Mouse (Mus musculus): ENCODE data around the gene Fam71f1. TPM values are rescaled to one million over a fixed set of nuclear protein-coding genes. Genes with fewer than 3 reads are reported as not detected.

Gene Fam71f1
- polyA plus RNA-seq, 1 experiment from 2014 or later = 0.10 TPM

DNA sequence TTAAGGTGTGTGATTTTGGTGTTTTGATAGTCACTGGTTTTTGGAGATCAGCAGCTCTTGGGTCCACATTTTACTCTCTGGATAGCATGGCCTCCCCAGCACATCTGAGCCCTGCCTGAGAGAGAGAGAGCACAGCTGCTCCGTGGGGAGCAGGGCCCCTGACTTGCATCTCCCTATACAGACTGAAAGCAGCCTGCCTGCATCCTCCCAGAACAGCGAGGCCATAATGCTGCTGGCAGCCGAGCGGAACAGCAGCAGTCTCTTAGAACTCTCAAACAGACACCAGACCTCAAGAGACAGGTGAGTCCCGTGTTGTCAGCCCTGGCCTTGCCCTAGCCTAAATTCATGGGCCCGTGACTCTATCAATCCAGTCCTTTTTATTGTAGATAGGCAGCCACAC, 31.5 kb upstream of the Fam71f1 start:
- Histone ChIP-seq H3K36me3 (ENCODE audit: control insufficient read depth, insufficient read depth, low read length) (no peaks in the 10 kb centered on the region), H3K9ac (ENCODE audit: low read depth, low read length) (no peak overlapping the region), H3K9me3 (replicated peaks; ENCODE audit: control insufficient read depth, low read length) (no peaks in the 10 kb centered on the region), H3K4me3 (ENCODE audit: low read depth, low read length) (no peak overlapping the region), H3K27ac (ENCODE audit: low read depth, low read length) (no peak overlapping the region), H3K27me3 (ENCODE audit: control insufficient read depth, insufficient read depth, low read length) (no peaks in the 10 kb centered on the region), H3K4me2 (no peak overlapping the region), H3K4me1 (ENCODE audit: control insufficient read depth, insufficient read depth, low read length) (no peaks in the 10 kb centered on the region)
- no peak for ATAC-seq (replicated peaks; ENCODE audit: insufficient number of reproducible peaks, low FRiP score, low TSS enrichment)
- WGBS (ENCODE audit: insufficient replicate concordance) = 43% methylated on average over 6 of the region's 6 CpGs

GRCm38 (mm10) chr6:29287944-29288343, 31.0 kb upstream of the Fam71f1 start:
- no peak overlapping the region for H3K4me3 ChIP-seq (ENCODE audit: low read depth, low read length)
- 67% methylated on average over 5 of the region's 5 CpGs for WGBS (ENCODE audit: insufficient replicate concordance)
- no peak overlapping the region for H3K4me2 ChIP-seq
- H3K4me1 ChIP-seq (ENCODE audit: control insufficient read depth, insufficient read depth, low read length) = no peaks in the 10 kb centered on the region
- no peak overlapping the region for H3K27ac ChIP-seq (ENCODE audit: low read depth, low read length)
- no peak for ATAC-seq (replicated peaks; ENCODE audit: insufficient number of reproducible peaks, low FRiP score, low TSS enrichment)
- no peak overlapping the region for H3K9ac ChIP-seq (ENCODE audit: low read depth, low read length)
- H3K27me3 ChIP-seq (ENCODE audit: control insufficient read depth, insufficient read depth, low read length) = no peaks in the 10 kb centered on the region
- no peaks in the 10 kb centered on the region for H3K9me3 ChIP-seq (replicated peaks; ENCODE audit: control insufficient read depth, low read length)
- no peaks in the 10 kb centered on the region for H3K36me3 ChIP-seq (ENCODE audit: control insufficient read depth, insufficient read depth, low read length)

DNA sequence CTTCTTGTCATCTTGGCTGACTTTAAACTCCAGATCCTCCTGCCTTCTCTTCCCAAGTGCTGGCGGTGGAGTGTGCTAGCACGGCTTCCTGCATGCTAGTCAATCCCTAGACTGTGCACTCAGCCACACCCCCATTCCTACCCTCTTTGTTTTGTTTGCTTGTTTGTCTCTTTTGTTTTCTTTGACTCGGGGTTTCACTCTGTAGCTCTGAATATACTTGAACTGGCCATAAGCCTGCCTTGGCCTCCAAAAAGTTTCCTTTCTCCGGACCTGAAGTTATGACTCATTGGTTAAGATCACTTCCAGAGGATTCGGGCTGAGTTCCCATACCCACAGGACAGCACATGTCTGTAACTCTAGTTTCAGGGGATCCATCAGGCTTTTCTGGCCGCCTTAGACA, 30.3 kb upstream of the Fam71f1 start:
- no peak overlapping the region for H3K9ac ChIP-seq (ENCODE audit: low read depth, low read length)
- H3K4me3 ChIP-seq (ENCODE audit: low read depth, low read length) = no peak overlapping the region
- no peaks in the 10 kb centered on the region for H3K4me1 ChIP-seq (ENCODE audit: control insufficient read depth, insufficient read depth, low read length)
- 53% methylated on average over 6 of the region's 6 CpGs for WGBS (ENCODE audit: insufficient replicate concordance)
- H3K27me3 ChIP-seq (ENCODE audit: control insufficient read depth, insufficient read depth, low read length) = no peaks in the 10 kb centered on the region
- H3K4me2 ChIP-seq = no peak overlapping the region
- no peaks in the 10 kb centered on the region for H3K36me3 ChIP-seq (ENCODE audit: control insufficient read depth, insufficient read depth, low read length)
- H3K27ac ChIP-seq (ENCODE audit: low read depth, low read length) = no peak overlapping the region
- H3K9me3 ChIP-seq (replicated peaks; ENCODE audit: control insufficient read depth, low read length) = no peaks in the 10 kb centered on the region
- no peak for ATAC-seq (replicated peaks; ENCODE audit: insufficient number of reproducible peaks, low FRiP score, low TSS enrichment)

GRCm38 (mm10) chr6:29299112-29299511, 19.8 kb upstream of the Fam71f1 start:
- 59% methylated on average over 2 of the region's 2 CpGs for WGBS (ENCODE audit: insufficient replicate concordance)
- H3K9ac ChIP-seq (ENCODE audit: low read depth, low read length) = no peak overlapping the region
- no peak overlapping the region for H3K27ac ChIP-seq (ENCODE audit: low read depth, low read length)
- H3K9me3 ChIP-seq (replicated peaks; ENCODE audit: control insufficient read depth, low read length) = 0 out of 2 replicates have a peak, but pooled peaks cover 2% of the 10 kb centered on the region
- no peak overlapping the region for H3K4me2 ChIP-seq
- H3K36me3 ChIP-seq (ENCODE audit: control insufficient read depth, insufficient read depth, low read length) = no peaks in the 10 kb centered on the region
- no peaks in the 10 kb centered on the region for H3K4me1 ChIP-seq (ENCODE audit: control insufficient read depth, insufficient read depth, low read length)
- no peak for ATAC-seq (replicated peaks; ENCODE audit: insufficient number of reproducible peaks, low FRiP score, low TSS enrichment)
- H3K27me3 ChIP-seq (ENCODE audit: control insufficient read depth, insufficient read depth, low read length) = no peaks in the 10 kb centered on the region
- H3K4me3 ChIP-seq (ENCODE audit: low read depth, low read length) = no peak overlapping the region

- Histone ChIP-seq H3K27me3 (ENCODE audit: control insufficient read depth, insufficient read depth, low read length) (no peaks in the 10 kb centered on the region), H3K9ac (ENCODE audit: low read depth, low read length) (no peak overlapping the region), H3K4me3 (ENCODE audit: low read depth, low read length) (no peak overlapping the region), H3K36me3 (ENCODE audit: control insufficient read depth, insufficient read depth, low read length) (no peaks in the 10 kb centered on the region), H3K4me1 (ENCODE audit: control insufficient read depth, insufficient read depth, low read length) (no peaks in the 10 kb centered on the region), H3K27ac (ENCODE audit: low read depth, low read length) (no peak overlapping the region), H3K4me2 (no peak overlapping the region), H3K9me3 (replicated peaks; ENCODE audit: control insufficient read depth, low read length) (0 out of 2 replicates have a peak, but pooled peaks cover 2% of the 10 kb centered on the region)
- ATAC-seq (replicated peaks; ENCODE audit: insufficient number of reproducible peaks, low FRiP score, low TSS enrichment) = no peak
These were observed 15.7 kb upstream of the Fam71f1 start for GRCm38 (mm10) chr6:29303251-29303650.

- Histone ChIP-seq H3K4me1 (ENCODE audit: control insufficient read depth, insufficient read depth, low read length) (no peaks in the 10 kb centered on the region), H3K27ac (ENCODE audit: low read depth, low read length) (no peak overlapping the region), H3K9ac (ENCODE audit: low read depth, low read length) (no peak overlapping the region), H3K36me3 (ENCODE audit: control insufficient read depth, insufficient read depth, low read length) (no peaks in the 10 kb centered on the region), H3K4me3 (ENCODE audit: low read depth, low read length) (no peak overlapping the region), H3K27me3 (ENCODE audit: control insufficient read depth, insufficient read depth, low read length) (no peaks in the 10 kb centered on the region), H3K9me3 (replicated peaks; ENCODE audit: control insufficient read depth, low read length) (0 out of 2 replicates have a peak, but pooled peaks cover 2% of the 10 kb centered on the region), H3K4me2 (no peak overlapping the region)
- WGBS (ENCODE audit: insufficient replicate concordance) = 47% methylated on average over 5 of the region's 5 CpGs
- no peak for ATAC-seq (replicated peaks; ENCODE audit: insufficient number of reproducible peaks, low FRiP score, low TSS enrichment)
These were observed 15.2 kb upstream of the Fam71f1 start for GRCm38 (mm10) chr6:29303726-29304125.

DNA sequence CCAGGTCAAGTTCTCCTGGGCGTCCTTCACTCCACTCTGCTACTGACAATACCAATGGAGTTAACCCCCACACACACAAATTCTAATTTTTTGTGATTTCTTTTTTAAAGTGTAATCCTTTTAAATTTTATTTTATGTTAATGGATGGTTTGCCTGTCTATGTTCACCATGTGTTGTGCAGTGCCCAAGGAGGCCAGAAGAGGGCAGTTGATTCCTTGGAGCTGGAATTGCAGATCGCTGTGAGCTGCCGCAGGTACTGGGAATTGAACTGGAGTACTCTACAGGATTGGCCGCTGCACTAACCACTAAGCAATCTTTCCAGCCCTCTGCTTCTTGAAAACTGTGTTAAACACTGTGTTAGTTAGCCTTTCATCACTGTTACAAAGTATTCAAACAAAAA, 13.5 kb upstream of the Fam71f1 start:
- no peak for ATAC-seq (replicated peaks; ENCODE audit: insufficient number of reproducible peaks, low FRiP score, low TSS enrichment)
- no peaks in the 10 kb centered on the region for H3K4me1 ChIP-seq (ENCODE audit: control insufficient read depth, insufficient read depth, low read length)

DNA sequence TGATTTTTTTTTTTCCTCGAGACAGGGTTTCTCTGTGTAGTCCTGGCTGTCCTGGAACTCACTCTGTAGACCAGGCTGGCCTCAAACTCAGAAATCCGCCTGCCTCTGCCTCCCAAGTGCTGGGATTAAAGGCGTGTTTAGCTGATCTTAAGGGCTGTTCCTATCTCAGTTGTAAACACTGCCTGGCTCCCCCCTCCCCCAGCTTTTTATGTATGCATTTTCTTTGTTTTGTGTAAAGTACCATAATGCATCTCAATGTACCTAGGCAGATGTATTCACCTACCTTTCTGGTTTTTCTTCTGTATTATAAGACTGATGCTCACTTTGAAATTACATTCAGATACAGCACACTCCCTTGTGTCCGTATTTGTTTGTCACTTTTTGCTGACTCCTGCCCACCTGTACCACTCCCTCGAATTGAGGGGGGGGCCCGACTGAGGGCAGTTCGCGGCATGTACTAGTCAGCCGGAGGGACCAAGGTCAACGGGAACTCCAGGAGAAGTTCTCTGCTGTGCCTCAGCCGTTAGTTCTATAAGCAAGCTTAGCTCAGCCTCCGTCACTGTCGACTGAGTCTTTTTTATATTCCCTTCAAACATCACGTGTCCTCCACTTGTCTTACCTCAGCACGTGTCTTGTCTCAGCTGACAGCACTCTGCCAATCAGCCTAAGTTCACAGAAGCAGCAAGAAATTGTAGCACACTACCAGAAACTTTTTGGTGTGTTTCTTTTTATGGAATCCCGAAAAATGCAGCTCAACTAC, 9.9 kb upstream of the Fam71f1 start:
- no peak overlapping the region for H3K4me3 ChIP-seq (ENCODE audit: low read depth, low read length)

More for the DNA sequence above, 13.5 kb upstream of the Fam71f1 start:
- Histone ChIP-seq H3K9me3 (replicated peaks; ENCODE audit: control insufficient read depth, low read length) (no peaks in the 10 kb centered on the region), H3K36me3 (ENCODE audit: control insufficient read depth, insufficient read depth, low read length) (no peaks in the 10 kb centered on the region), H3K9ac (ENCODE audit: low read depth, low read length) (no peak overlapping the region), H3K27ac (ENCODE audit: low read depth, low read length) (no peak overlapping the region), H3K4me2 (no peak overlapping the region), H3K4me3 (ENCODE audit: low read depth, low read length) (no peak overlapping the region), H3K27me3 (ENCODE audit: control insufficient read depth, insufficient read depth, low read length) (no peaks in the 10 kb centered on the region)
- WGBS (ENCODE audit: insufficient replicate concordance) = 87% methylated on average over 4 of the region's 4 CpGs

GRCm38 (mm10) chr6:29313690-29314202, 5.2 kb upstream of the Fam71f1 start:
- no peak for ATAC-seq (replicated peaks; ENCODE audit: insufficient number of reproducible peaks, low FRiP score, low TSS enrichment)
- WGBS (ENCODE audit: insufficient replicate concordance) = 67% methylated on average over 14 of the region's 14 CpGs

More for the DNA sequence above, 9.9 kb upstream of the Fam71f1 start:
- H3K4me1 ChIP-seq (ENCODE audit: control insufficient read depth, insufficient read depth, low read length) = no peaks in the 10 kb centered on the region
- H3K27ac ChIP-seq (ENCODE audit: low read depth, low read length) = no peak overlapping the region
- ATAC-seq (replicated peaks; ENCODE audit: insufficient number of reproducible peaks, low FRiP score, low TSS enrichment) = no peak
- no peak overlapping the region for H3K9ac ChIP-seq (ENCODE audit: low read depth, low read length)
- H3K36me3 ChIP-seq (ENCODE audit: control insufficient read depth, insufficient read depth, low read length) = no peaks in the 10 kb centered on the region
- no peak overlapping the region for H3K4me2 ChIP-seq
- no peaks in the 10 kb centered on the region for H3K27me3 ChIP-seq (ENCODE audit: control insufficient read depth, insufficient read depth, low read length)
- WGBS (ENCODE audit: insufficient replicate concordance) = 78% methylated on average over 16 of the region's 16 CpGs
- H3K9me3 ChIP-seq (replicated peaks; ENCODE audit: control insufficient read depth, low read length) = no peaks in the 10 kb centered on the region

More at GRCm38 (mm10) chr6:29313690-29314202, 5.2 kb upstream of the Fam71f1 start:
- H3K36me3 ChIP-seq (ENCODE audit: control insufficient read depth, insufficient read depth, low read length) = no peaks in the 10 kb centered on the region
- H3K9ac ChIP-seq (ENCODE audit: low read depth, low read length) = no peak overlapping the region
- H3K9me3 ChIP-seq (replicated peaks; ENCODE audit: control insufficient read depth, low read length) = no peaks in the 10 kb centered on the region
- H3K27me3 ChIP-seq (ENCODE audit: control insufficient read depth, insufficient read depth, low read length) = no peaks in the 10 kb centered on the region
- H3K4me3 ChIP-seq (ENCODE audit: low read depth, low read length) = no peak overlapping the region
- H3K4me1 ChIP-seq (ENCODE audit: control insufficient read depth, insufficient read depth, low read length) = no peaks in the 10 kb centered on the region
- H3K4me2 ChIP-seq = no peak overlapping the region
- no peak overlapping the region for H3K27ac ChIP-seq (ENCODE audit: low read depth, low read length)

All from heart, embryonic 11.5 days (tissue).